Comparison of ENCODE assay signal across 12 mouse cellular contexts in genomic region chr1:192109169-192109568, GRCm38 (mm10). TPM values are rescaled to one million over a fixed set of nuclear protein-coding genes. Genes with fewer than 3 reads are reported as not detected.
DNase-seq lines count a peak whose midpoint lies in the region; ATAC-seq and TF ChIP-seq lines count a peak whose summit lies in the region.
"Had no signal": no experiment of that assay in that cellular context is flagged by ENCODE, and none has a peak within 500 bp of the region (broad histone marks: within the 10 kb centered on the region; RNA-seq: fewer than 3 reads in every experiment).

No protein-coding gene starts in this region.

- no peak overlapping the region for H3K4me3 ChIP-seq in lung, embryonic 14.5 days (ENCODE audit: low read depth, low read length)
- no peak overlapping the region for H3K4me3 ChIP-seq in heart, embryonic 16.5 days (ENCODE audit: low read length)
- H3K4me3 ChIP-seq: left cerebral cortex, adult 2 months had no signal

- no peaks in the 10 kb centered on the region for H3K4me1 ChIP-seq in lung, embryonic 14.5 days (ENCODE audit: insufficient read depth)
- peaks cover 14% of the 10 kb centered on the region for H3K4me1 ChIP-seq in heart, embryonic 16.5 days (ENCODE audit: control insufficient read depth, insufficient read depth, low read length)

- H3K27me3 ChIP-seq in lung, embryonic 14.5 days (ENCODE audit: insufficient read depth, low read length): no peaks in the 10 kb centered on the region
- H3K27me3 ChIP-seq in heart, embryonic 16.5 days (ENCODE audit: control insufficient read depth, insufficient read depth, low read length): no peaks in the 10 kb centered on the region

- no peaks in the 10 kb centered on the region for H3K9me3 ChIP-seq in lung, embryonic 14.5 days (ENCODE audit: low read depth, low read length)
- no peaks in the 10 kb centered on the region for H3K9me3 ChIP-seq in heart, embryonic 16.5 days (replicated peaks; ENCODE audit: control insufficient read depth, low read length)

- no peak for ATAC-seq in lung, embryonic 14.5 days (ENCODE audit: insufficient read depth)
- ATAC-seq in heart, embryonic 16.5 days (replicated peaks; ENCODE audit: extremely low read depth, insufficient read depth, low FRiP score): peak; percentile 89
- peak; percentile 77 for ATAC-seq in megakaryocyte-erythroid progenitor cell, adult 5-6 weeks (replicated peaks; ENCODE audit: low FRiP score, low TSS enrichment, poor library complexity, severe bottlenecking)
- ATAC-seq: hindbrain, postnatal 0 days had no signal

- peaks cover 66% of the 10 kb centered on the region for H3K36me3 ChIP-seq in lung, embryonic 14.5 days (ENCODE audit: insufficient read depth)
- peaks cover 22% of the 10 kb centered on the region for H3K36me3 ChIP-seq in heart, embryonic 16.5 days (ENCODE audit: control insufficient read depth, insufficient read depth)

- no peak overlapping the region for H3K9ac ChIP-seq in lung, embryonic 14.5 days
- no peak overlapping the region for H3K9ac ChIP-seq in heart, embryonic 16.5 days (ENCODE audit: low read length)

- WGBS in lung, embryonic 14.5 days: 53% methylated on average over 6 of the region's 6 CpGs
- 39% methylated on average over 6 of the region's 6 CpGs for WGBS in heart, embryonic 16.5 days

- H3K4me2 ChIP-seq in lung, embryonic 14.5 days: no peak overlapping the region
- H3K4me2 ChIP-seq in heart, embryonic 16.5 days (ENCODE audit: low read depth, low read length): no peak overlapping the region

- no peak for TF ChIP-seq CTCF in lung, embryonic 14.5 days (IDR thresholded peaks at IDR 0.05; ENCODE audit: low read depth)

- DNase-seq in cerebellum, postnatal 10 days: peak; percentile 34 to 60
- DNase-seq in cerebellum, adult 11 months: no peak
- peak; percentile 24 for DNase-seq in lung, embryonic 14.5 days
- DNase-seq in lung, postnatal 36 days: no peak
- no peak for DNase-seq in retina, embryonic 14.5 days (ENCODE audit: low spot score)
- no peak for DNase-seq in right cerebral cortex, postnatal 25 days
- DNase-seq: lung, adult 18-20 months; midbrain, embryonic 14.5 days had no signal

- no peak overlapping the region for H3K27ac ChIP-seq in lung, embryonic 14.5 days (ENCODE audit: low read depth)
- H3K27ac ChIP-seq in heart, embryonic 16.5 days (ENCODE audit: low read length): peak overlapping the region; percentile 82
- H3K27ac ChIP-seq: hindbrain, postnatal 0 days; left cerebral cortex, adult 2 months had no signal

RNA-seq across cellular contexts. Expression of gene Traf5, which starts 16.8 kb away (rescaled TPM):
- 20.1 and 22.8 TPM in 2 replicates for polyA plus RNA-seq in lung, embryonic 14.5 days (2014; fragmentation: Nextera tagmentation; extraction: Ambion mirVana)
- 15.5 and 16.1 TPM in 2 replicates for polyA plus RNA-seq in heart, embryonic 16.5 days (2015; fragmentation: Nextera tagmentation; extraction: Ambion mirVana)
- 3.8 and 8.5 TPM in 2 replicates for total RNA-seq in megakaryocyte-erythroid progenitor cell, adult 5-6 weeks (2014; fragmentation: Nextera tagmentation)
- total RNA-seq in megakaryocyte-erythroid progenitor cell, adult 5-6 weeks (2017): 2.8 and 5.7 TPM in 2 replicates

RNA-seq across cellular contexts. Expression of gene Rcor3, which starts 28.7 kb away (rescaled TPM):
- polyA plus RNA-seq in lung, embryonic 14.5 days (2014; fragmentation: Nextera tagmentation; extraction: Ambion mirVana): 29.5 and 31.0 TPM in 2 replicates
- 33.1 and 39.6 TPM in 2 replicates for polyA plus RNA-seq in heart, embryonic 16.5 days (2015; fragmentation: Nextera tagmentation; extraction: Ambion mirVana)
- 26.1 and 35.9 TPM in 2 replicates for total RNA-seq in megakaryocyte-erythroid progenitor cell, adult 5-6 weeks (2014; fragmentation: Nextera tagmentation)
- total RNA-seq in megakaryocyte-erythroid progenitor cell, adult 5-6 weeks (2017): 18.3 and 28.4 TPM in 2 replicates

Comparison
In these comparisons a context has a peak if more than half of its experiments do, and no peak if none do; other contexts are left out.
1. DNase-seq: peak in cerebellum, postnatal 10 days (2 of 2) and lung, embryonic 14.5 days (single experiment); none in cerebellum, adult 11 months (single experiment), lung, postnatal 36 days (single experiment), retina, embryonic 14.5 days (single experiment) and right cerebral cortex, postnatal 25 days (single experiment).